Mouse (Mus musculus): Measurements from ENCODE around the gene Rock2. TPM values are rescaled to one million over a fixed set of nuclear protein-coding genes. Genes with fewer than 3 reads are reported as not detected.
A peak's percentile ranks its signal among the peaks of the same experiment; 100 is the strongest.

Gene Rock2
- polyA plus RNA-seq (2015; fragmentation: Nextera tagmentation; extraction: Ambion mirVana) = 13.3 and 16.9 TPM in 2 replicates

GRCm38 (mm10) chr12:16894396-16895220 lies at the start of gene Rock2:
TSS of gene Rock2 (plus strand) at chr12:16894895.
- H3K9ac ChIP-seq (ENCODE audit: low read depth, low read length) = peak within 1 kb of the TSS; percentile 92
- H3K27ac ChIP-seq (ENCODE audit: low read depth, low read length) = peak within 1 kb of the TSS; percentile 100
- no peaks in the 10 kb centered on the region for H3K27me3 ChIP-seq (replicated peaks; ENCODE audit: control insufficient read depth, insufficient read depth, low read length)
- WGBS = under 1% methylated on average over 78 of the region's 130 CpGs
- ATAC-seq = peak; percentile 91
- TF ChIP-seq CTCF (IDR thresholded peaks at IDR 0.05; ENCODE audit: low read depth) = no peak
- H3K9me3 ChIP-seq (ENCODE audit: control insufficient read depth) = no peaks in the 10 kb centered on the region
- peak within 1 kb of the TSS; percentile 79 for H3K4me3 ChIP-seq (ENCODE audit: low read depth, low read length)
- H3K36me3 ChIP-seq (ENCODE audit: control insufficient read depth, insufficient read depth) = no peaks in the 10 kb centered on the region
- H3K4me2 ChIP-seq (replicated peaks; ENCODE audit: low read depth) = peak within 1 kb of the TSS; percentile 81
- H3K4me1 ChIP-seq (replicated peaks; ENCODE audit: control insufficient read depth, insufficient read depth, low read length) = no peaks in the 10 kb centered on the region

- Histone ChIP-seq H3K9ac (ENCODE audit: low read depth, low read length) (no peak overlapping the region), H3K36me3 (ENCODE audit: control insufficient read depth, insufficient read depth) (no peaks in the 10 kb centered on the region), H3K4me3 (ENCODE audit: low read depth, low read length) (no peak overlapping the region), H3K9me3 (ENCODE audit: control insufficient read depth) (no peaks in the 10 kb centered on the region), H3K27ac (ENCODE audit: low read depth, low read length) (no peak overlapping the region), H3K4me1 (replicated peaks; ENCODE audit: control insufficient read depth, insufficient read depth, low read length) (0 out of 2 replicates have a peak, but pooled peaks cover 2% of the 10 kb centered on the region), H3K4me2 (replicated peaks; ENCODE audit: low read depth) (no peak overlapping the region), H3K27me3 (replicated peaks; ENCODE audit: control insufficient read depth, insufficient read depth, low read length) (no peaks in the 10 kb centered on the region)
- WGBS = 78% methylated on average over 4 of the region's 4 CpGs
- no peak for ATAC-seq
- no peak for TF ChIP-seq CTCF (IDR thresholded peaks at IDR 0.05; ENCODE audit: low read depth)
These were observed 47.4 kb upstream of the Rock2 start for GRCm38 (mm10) chr12:16847204-16847792.

- ATAC-seq = no peak
- no peak for TF ChIP-seq CTCF (IDR thresholded peaks at IDR 0.05; ENCODE audit: low read depth)
- no peak overlapping the region for H3K4me2 ChIP-seq (replicated peaks; ENCODE audit: low read depth)
- H3K27me3 ChIP-seq (replicated peaks; ENCODE audit: control insufficient read depth, insufficient read depth, low read length) = no peaks in the 10 kb centered on the region
- H3K9me3 ChIP-seq (ENCODE audit: control insufficient read depth) = no peaks in the 10 kb centered on the region
- no peaks in the 10 kb centered on the region for H3K36me3 ChIP-seq (ENCODE audit: control insufficient read depth, insufficient read depth)
- 0 out of 2 replicates have a peak, but pooled peaks cover 2% of the 10 kb centered on the region for H3K4me1 ChIP-seq (replicated peaks; ENCODE audit: control insufficient read depth, insufficient read depth, low read length)
- 81% methylated on average over 2 of the region's 2 CpGs for WGBS
- no peak overlapping the region for H3K4me3 ChIP-seq (ENCODE audit: low read depth, low read length)
- H3K9ac ChIP-seq (ENCODE audit: low read depth, low read length) = no peak overlapping the region
- H3K27ac ChIP-seq (ENCODE audit: low read depth, low read length) = no peak overlapping the region
These were observed 46.2 kb upstream of the Rock2 start for GRCm38 (mm10) chr12:16848501-16848900.

GRCm38 (mm10) chr12:16849821-16850220 lies 44.9 kb upstream of the Rock2 start:
- Histone ChIP-seq H3K9me3 (ENCODE audit: control insufficient read depth) (no peaks in the 10 kb centered on the region), H3K36me3 (ENCODE audit: control insufficient read depth, insufficient read depth) (no peaks in the 10 kb centered on the region), H3K4me3 (ENCODE audit: low read depth, low read length) (no peak overlapping the region), H3K27me3 (replicated peaks; ENCODE audit: control insufficient read depth, insufficient read depth, low read length) (no peaks in the 10 kb centered on the region), H3K9ac (ENCODE audit: low read depth, low read length) (no peak overlapping the region), H3K4me1 (replicated peaks; ENCODE audit: control insufficient read depth, insufficient read depth, low read length) (0 out of 2 replicates have a peak, but pooled peaks cover 2% of the 10 kb centered on the region), H3K4me2 (replicated peaks; ENCODE audit: low read depth) (no peak overlapping the region), H3K27ac (ENCODE audit: low read depth, low read length) (no peak overlapping the region)
- ATAC-seq = no peak
- WGBS = 46% methylated on average over 2 of the region's 2 CpGs
- TF ChIP-seq CTCF (IDR thresholded peaks at IDR 0.05; ENCODE audit: low read depth) = no peak

GRCm38 (mm10) chr12:16850431-16851375 lies 44.0 kb upstream of the Rock2 start:
- H3K4me1 ChIP-seq (replicated peaks; ENCODE audit: control insufficient read depth, insufficient read depth, low read length) = 0 out of 2 replicates have a peak, but pooled peaks cover 2% of the 10 kb centered on the region
- H3K27me3 ChIP-seq (replicated peaks; ENCODE audit: control insufficient read depth, insufficient read depth, low read length) = no peaks in the 10 kb centered on the region
- peak overlapping the region; percentile 35; the same call in 1 of the 2 replicates for H3K27ac ChIP-seq (ENCODE audit: low read depth, low read length)
- peak; percentile 87 for ATAC-seq
- H3K9ac ChIP-seq (ENCODE audit: low read depth, low read length) = no peak overlapping the region
- no peak overlapping the region for H3K4me3 ChIP-seq (ENCODE audit: low read depth, low read length)
- 46% methylated on average over 16 of the region's 16 CpGs for WGBS
- H3K4me2 ChIP-seq (replicated peaks; ENCODE audit: low read depth) = 0 out of 2 replicates have a peak overlapping the region, but pooled peaks have one; percentile 9
- TF ChIP-seq CTCF (IDR thresholded peaks at IDR 0.05; ENCODE audit: low read depth) = peak; percentile 61
- H3K36me3 ChIP-seq (ENCODE audit: control insufficient read depth, insufficient read depth) = no peaks in the 10 kb centered on the region
- H3K9me3 ChIP-seq (ENCODE audit: control insufficient read depth) = no peaks in the 10 kb centered on the region
